Mouse (Mus musculus): ENCODE results near the gene Cluap1.

Gene Cluap1

GRCm38 (mm10) chr16:3908537-3909111, at the start of gene Cluap1, which contains the start of gene 1700037C18Rik:
Cluap1 (plus strand) TSS chr16:3908801.
1700037C18Rik (minus strand) TSS chr16:3908689.
- peak; percentile 91 for DNase-seq (ENCODE audit: extremely low spot score, low spot score)

- no peak for DNase-seq (ENCODE audit: extremely low spot score, low spot score)
These were observed 49.3 kb upstream of the Cluap1 start for GRCm38 (mm10) chr16:3859254-3859653.

DNA sequence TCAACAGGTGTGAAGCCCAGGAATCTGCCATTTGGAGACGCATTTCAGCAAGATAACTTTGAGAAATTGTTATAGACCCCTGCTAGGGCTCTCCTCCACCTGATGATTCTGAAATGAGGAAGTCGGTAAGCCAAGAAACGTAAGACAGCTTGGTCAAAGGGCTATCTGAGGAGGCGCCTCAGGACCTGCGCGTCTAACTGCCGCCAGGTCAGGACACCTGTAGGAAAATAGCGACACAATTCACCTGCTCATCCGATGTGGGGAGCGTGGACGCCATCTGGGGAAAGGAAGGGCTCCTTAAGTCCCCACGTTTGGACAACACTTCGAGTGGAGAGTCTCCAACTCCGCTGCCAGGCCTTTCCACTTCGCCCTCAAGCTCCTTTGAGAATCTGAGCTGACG, 36.8 kb upstream of the Cluap1 start:
- no peak for DNase-seq (ENCODE audit: extremely low spot score, low spot score)

- DNase-seq (ENCODE audit: extremely low spot score, low spot score), result peak; percentile 89
These were observed 36.2 kb upstream of the Cluap1 start, which contains the start of gene Naa60 for GRCm38 (mm10) chr16:3872216-3873047. Naa60 (plus strand) TSS chr16:3872375.

DNA sequence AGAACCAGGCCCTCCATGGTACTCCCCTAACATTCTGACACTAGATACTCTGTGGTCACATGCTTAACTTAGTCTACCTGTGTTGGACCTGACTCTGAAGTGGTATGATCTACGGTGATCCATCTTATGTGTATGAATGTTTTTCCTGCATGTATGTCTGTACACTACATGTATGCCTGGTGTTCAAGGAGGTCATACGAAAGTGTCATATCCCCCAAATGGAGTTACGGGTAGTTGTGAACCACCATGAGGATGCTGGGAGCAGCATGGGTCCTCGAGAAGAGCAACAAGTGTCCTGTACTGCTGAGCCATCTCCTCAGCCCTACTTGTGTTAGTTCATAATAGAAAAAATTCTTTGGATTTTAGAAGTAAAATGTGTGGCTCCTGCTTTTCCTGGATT, 32.3 kb upstream of the Cluap1 start:
- DNase-seq (ENCODE audit: extremely low spot score, low spot score), result no peak

DNA sequence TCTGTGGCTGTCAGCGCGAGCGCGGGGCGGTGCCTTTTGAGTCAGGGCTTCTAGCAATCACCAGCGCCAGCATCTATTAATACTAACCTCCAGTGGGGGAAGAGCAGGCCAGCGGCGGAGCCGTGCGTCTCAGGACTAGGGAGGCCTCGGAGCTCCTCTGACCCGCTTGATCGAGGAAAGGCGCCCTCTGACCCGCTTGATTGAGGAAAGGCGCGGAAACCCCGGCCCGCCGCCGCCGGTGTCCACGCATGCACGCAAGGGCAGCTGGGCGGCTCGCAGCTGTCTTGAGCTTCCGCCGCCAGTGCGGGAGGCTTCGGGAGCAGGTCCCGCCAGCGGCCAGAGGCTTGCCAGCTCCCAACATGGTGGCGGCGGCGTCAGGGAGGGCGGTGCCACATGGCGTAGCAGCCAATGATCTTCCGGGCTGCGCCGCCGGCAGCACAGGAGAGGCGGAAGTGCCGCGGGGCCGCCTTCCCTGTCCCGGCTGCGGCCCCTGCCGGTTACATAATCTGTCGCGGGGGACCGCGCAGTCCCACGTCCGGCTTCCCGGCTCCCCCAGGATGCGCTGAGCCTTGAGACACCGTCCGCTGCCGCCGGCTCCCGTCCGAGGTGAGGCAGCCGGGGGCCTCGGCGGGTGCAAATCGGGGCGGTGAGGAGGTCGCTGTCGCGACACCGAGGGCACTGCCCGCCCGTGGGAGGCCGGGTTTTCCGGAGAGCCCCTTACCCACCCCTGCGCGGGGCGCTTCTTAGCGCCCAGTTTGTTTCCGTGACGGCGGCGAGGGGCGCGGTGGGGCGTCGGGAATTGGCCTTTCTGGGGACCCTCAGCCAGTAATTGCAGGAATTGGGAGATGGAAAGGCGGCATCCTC, 24.2 kb upstream of the Cluap1 start, which contains the start of the genes Zfp597 and Gm20695:
Gene Zfp597, minus strand, starts transcription at position 361 of the 864 bp plus-strand sequence.
Gene Gm20695, plus strand, starts transcription at position 448 of the 864 bp plus-strand sequence.
- DNase-seq (ENCODE audit: extremely low spot score, low spot score), result peak; percentile 94

DNA sequence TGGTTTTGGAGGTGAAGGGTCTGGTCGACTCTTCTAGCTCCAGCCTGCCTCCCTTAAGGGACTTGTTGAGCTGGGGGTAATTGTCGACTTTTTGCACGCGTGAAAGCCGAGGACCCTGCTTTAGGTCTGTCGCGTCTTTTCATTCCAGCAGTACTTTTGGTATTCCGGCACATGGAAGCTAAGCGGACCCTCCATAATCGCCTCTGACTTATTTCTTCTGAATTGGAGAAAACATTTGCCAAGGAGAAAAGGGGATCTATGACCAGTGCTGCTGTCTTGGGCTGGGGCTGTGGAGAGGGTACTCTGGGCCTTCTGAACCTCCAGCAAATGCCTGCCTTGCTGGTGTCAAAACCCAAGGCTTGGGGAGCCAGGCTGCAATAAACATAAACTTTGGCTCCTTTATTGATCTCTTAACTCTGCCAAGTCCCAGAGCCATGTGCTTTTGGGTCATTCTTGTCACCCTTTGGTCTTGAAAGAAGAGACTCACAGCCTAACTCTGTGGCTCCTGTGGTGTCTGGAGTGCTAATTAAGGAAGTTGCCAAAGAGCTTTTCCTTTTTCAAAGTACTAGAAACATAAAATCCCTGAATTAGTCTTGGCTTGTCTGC, 23.4 kb upstream of the Cluap1 start:
- no peak for DNase-seq (ENCODE audit: extremely low spot score, low spot score)

DNA sequence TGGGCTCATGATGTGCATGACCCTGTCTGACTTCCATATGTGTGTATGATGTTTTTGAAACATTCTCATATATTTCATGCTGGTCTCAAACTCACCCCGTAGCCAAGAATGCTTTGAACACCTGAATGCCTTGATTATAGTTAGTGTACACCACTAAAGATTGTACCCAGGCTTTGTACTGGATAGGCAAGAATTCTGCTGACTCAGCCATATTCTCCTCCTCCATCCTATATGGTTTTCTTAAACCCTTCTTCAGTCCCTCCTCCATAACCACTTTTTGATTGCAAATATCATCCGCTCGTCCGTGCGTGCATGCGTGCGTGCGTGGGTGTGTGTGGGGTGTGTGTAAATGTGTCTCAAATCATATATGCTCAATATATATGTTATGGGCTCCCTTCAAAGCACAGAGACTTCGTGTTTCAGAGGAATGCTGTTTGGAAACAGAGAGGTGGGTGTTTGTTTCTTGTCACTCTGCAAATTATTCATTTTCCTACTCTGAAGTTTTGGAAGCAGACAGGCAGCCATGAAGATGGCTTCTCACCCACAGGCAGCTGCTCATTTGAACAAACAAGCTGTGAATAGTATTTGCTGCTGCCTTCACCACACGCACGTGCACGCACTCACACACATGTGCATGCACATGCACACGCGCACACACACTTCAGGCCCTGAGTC, 16.8 kb upstream of the Cluap1 start:
- DNase-seq (ENCODE audit: extremely low spot score, low spot score), result no peak

DNA sequence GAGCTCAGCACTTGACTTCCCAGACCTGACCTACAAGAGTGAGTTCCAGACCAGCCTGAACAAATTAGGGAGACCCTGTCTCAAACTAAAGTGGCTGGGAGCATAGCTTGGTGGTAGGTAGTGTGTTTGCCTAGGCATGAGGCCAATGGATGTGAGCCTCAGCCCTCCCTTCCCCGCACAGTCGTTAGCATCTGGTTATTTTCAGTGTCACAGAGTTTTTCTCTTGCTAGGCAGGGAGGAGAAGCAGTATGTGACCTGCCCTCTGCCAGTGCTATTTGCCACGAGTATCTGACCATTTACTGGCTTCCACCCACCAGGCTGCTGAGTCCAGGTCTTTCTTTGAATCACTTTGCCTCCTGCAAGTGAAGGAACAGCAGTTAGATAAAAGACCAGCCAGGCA, 14.9 kb upstream of the Cluap1 start:
- no peak for DNase-seq (ENCODE audit: extremely low spot score, low spot score)

- no peak for DNase-seq (ENCODE audit: extremely low spot score, low spot score)
These were observed 13.3 kb upstream of the Cluap1 start for GRCm38 (mm10) chr16:3895173-3895792.

- DNase-seq (ENCODE audit: extremely low spot score, low spot score), result no peak
These were observed 12.6 kb upstream of the Cluap1 start for GRCm38 (mm10) chr16:3896046-3896445.

- DNase-seq (ENCODE audit: extremely low spot score, low spot score), result no peak
These were observed 12.0 kb upstream of the Cluap1 start for GRCm38 (mm10) chr16:3896553-3896952.

DNA sequence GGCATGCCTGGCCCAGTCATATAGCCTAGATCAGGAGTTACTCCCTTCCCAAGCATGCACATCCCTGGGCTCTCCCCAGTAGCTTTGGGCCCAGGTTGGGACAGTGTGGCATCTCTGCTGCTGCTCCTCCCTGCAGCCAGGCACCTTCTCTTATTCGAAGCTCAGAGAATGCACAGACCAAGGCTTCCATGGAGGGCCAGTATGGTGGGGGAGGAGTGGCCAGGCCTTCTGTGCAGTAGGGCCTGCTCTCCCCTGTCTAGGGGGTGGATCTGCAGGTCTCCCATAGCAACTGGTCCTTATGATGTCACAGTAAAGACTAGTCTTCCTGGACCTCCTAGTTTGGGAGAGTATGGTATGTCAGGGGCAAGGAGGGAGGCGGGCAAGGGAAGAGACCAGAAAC, 1.1 kb upstream of the Cluap1 start:
- no peak for DNase-seq (ENCODE audit: extremely low spot score, low spot score)

DNA sequence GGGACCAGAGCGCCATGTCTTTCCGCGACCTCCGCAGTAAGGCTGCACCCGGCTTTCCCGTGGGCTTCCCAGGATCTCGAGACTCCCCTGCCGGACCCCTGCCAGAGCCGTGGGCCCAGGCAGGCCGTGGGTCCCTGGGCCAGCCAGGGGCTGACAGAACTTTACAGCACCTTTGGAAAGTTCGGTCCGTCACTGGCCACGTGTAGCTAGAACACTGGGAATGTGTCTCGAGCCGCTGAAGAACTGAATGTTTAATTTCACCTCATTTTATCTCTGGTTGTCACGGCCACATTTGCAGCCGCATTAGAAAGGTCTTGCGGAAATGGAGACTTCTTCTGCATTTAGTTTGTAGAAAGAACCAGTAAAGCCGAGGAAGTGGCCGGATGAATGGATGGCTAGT, 517 bp downstream of the Cluap1 start:
- DNase-seq (ENCODE audit: extremely low spot score, low spot score), result no peak

- no peak for DNase-seq (ENCODE audit: extremely low spot score, low spot score)
These were observed 12.2 kb downstream of the Cluap1 start for GRCm38 (mm10) chr16:3920756-3921155.

DNA sequence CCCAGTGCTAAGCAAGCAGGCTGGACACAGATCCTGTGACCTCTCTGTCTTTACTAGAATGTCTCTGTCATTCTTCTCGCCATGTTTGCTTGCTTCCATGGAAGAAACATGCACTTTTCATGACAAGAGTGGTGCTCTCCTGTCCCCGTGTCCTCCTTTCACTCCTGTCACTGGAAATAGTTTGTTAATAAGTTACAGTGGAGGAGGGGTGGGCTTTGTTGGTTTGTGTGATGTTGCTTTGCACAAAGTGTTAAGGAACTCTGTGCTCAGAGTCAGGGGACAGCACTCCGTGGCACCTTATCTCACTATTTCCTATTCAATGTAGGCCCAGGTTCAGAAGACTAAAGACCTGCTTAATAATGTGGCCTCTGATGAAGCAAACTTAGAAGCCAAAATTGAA, 14.9 kb downstream of the Cluap1 start:
- DNase-seq (ENCODE audit: extremely low spot score, low spot score), result no peak

DNA sequence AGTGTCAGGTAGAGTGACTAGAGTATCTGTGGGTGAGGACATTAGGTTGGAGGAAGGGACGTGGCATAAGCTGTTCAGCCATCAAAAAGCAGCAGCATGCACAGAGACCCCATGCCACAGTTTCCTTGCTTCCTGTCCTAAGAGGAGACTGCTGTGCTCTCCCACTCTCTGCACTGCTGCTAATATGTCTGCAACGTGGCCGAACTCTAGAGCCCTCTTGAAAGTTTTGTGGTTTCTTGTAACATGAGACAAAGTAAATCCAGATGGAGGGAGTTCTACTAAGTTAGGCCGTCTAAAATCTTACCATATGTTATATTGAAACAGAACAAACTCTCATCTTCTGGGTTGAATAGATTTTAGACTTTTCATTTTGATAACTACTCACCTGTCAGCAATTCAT, 15.4 kb downstream of the Cluap1 start:
- no peak for DNase-seq (ENCODE audit: extremely low spot score, low spot score)

DNA sequence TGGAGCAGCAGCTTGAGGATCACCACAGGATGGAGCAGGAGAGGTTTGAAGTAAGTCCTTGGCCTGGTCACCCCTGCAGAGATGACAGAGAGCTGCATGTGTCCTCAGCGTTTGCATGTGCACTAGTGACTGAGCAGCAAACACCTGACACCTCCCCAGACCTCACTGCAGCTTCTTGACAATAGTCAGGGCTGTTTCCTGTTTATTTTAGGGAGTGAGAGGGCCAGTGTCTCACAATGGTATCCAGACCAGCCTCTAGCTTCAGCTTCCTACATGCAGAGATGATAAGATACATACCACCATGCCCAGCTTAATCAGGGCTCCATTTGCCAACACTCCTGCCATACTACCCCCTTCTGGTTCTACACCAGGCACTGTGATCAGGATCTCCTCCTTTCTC, 20.0 kb downstream of the Cluap1 start:
- DNase-seq (ENCODE audit: extremely low spot score, low spot score), result no peak

DNA sequence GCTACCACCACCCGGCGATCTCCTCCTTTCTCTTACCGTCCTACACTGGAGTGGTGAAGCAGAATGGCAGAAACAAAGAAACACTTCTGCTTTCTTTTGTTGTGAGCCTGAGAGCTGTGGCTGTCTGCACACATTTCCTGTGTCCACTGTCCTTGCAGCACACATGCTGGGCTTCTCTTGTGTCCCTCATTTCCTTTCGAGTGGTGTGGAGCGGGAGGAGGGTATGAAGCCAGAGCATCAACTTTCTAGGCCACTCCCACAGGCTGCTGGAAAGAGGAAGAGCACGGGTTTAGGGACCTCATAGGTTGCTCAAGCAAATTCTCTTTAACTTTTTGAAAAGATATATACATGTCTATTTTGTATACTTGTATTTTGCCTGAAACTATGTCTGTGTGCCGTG, 20.6 kb downstream of the Cluap1 start:
- DNase-seq (ENCODE audit: extremely low spot score, low spot score), result no peak

- no peak for DNase-seq (ENCODE audit: extremely low spot score, low spot score)
These were observed 24.9 kb downstream of the Cluap1 start for GRCm38 (mm10) chr16:3933536-3933935.

Measured in neural tube, embryonic 10.5 days (tissue).